Mouse (Mus musculus) monocyte, adult 5-6 weeks (primary cell): Measurements from ENCODE around the gene Dclk2. TPM values are rescaled to one million over a fixed set of nuclear protein-coding genes. Genes with fewer than 3 reads are reported as not detected.

Experiments used
- ATAC-seq: fragments of 153-309, 156-312 bp; replicated peaks from 2 replicates; pipeline ENCODE4 v1.8.0; 2017; ENCODE audit warnings: mild to moderate bottlenecking; ENCODE audit not compliant: low TSS enrichment, insufficient number of reproducible peaks, severe bottlenecking, poor library complexity, low FRiP score
- total RNA-seq: library from RNA; stranded (forward); fragments of 200-1000, 200-491, 200-594 nt; gene quantifications from 3 replicates; pipeline ENCODE4 v1.2.3, GENCODE M21; 2017

Gene Dclk2
- total RNA-seq, 1 experiment from 2014 or later, result 1.6 TPM

DNA sequence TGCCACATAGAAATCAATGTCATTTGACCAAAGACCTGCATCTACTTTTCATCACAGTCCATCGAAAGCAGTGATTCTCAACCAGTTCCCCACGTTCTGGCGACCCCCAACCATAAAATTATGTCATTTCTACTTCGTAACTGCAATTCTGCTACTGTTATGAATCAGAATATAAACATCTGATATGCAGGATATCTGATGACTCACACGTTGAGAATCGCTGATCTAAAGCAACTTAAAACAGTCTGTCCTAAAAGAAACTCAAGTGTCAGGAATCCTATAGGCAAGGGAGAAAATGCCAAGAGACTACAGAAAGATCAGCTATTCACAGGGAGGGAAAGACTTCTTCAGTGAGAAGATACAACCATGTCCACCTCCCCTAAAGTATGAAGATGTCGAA lies 69.5 kb downstream of the Dclk2 start:
- no peak for ATAC-seq

DNA sequence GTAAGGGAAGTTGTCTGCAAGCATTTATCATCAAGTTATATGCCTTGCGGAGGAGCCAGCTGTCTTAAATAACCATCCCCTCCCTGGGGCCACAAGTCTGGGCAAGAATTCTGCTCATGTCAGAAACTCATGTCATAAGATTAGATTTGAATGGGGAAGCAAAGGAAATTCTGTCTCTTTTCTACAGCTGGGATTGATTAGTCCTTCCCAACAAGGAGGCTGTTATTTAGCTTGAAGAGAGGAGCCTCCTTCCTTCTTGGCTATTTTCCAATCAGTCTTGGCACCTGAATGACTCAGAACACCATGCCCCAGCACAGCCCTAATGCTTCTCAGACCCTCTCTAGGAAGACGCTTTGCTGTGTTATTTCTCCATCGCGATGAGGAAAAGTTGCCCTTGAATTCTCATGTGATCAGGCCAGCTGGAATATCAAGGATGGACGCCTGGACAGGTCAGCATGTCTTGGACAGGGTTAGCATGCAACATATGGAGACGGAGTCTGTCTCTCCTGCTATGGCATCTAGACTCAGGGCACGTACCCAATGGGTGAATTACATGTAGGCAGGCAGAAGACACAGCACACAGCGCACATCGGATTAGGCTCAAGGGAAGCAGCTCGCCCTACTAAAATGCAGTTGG lies 70.1 kb downstream of the Dclk2 start:
- ATAC-seq, result no peak

DNA sequence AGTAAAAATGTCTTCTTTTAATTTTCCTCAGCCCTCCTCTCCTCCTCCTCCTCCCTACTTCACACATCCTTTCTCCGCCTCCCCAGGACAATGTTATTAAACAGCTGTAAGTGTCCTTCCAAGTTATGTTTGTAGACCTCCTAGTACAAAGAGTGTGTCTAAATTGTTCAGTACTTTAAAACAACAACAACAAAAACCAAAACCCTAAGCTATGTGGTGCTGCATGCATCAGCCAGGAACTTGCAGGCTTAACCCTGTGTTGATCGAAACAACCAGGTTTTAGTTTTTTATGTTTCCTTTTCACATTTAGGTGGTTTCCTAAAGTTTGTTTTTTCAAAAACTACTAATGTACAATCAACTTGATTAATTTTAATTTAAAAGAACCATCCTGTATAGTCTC lies 71.3 kb downstream of the Dclk2 start:
- ATAC-seq, result no peak

DNA sequence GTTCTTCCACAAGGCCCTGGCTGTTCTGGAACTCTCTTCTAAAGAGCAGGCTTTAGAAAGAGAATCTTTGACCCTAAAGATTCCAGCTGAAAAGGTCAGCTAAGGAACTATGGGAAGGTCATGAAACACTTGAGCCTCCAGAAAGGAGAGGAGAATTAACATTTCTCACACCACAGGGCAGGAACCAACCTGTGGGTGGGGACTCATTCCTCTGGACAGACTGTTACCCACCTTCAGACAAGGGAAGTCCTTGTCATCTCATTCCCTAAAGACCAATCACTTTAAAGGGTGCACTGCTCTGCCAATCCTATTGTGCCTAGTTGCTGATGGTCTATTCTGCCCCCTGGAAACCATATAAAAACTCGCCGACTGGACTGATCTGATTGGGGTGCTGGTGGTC lies 73.1 kb downstream of the Dclk2 start:
- no peak for ATAC-seq

DNA sequence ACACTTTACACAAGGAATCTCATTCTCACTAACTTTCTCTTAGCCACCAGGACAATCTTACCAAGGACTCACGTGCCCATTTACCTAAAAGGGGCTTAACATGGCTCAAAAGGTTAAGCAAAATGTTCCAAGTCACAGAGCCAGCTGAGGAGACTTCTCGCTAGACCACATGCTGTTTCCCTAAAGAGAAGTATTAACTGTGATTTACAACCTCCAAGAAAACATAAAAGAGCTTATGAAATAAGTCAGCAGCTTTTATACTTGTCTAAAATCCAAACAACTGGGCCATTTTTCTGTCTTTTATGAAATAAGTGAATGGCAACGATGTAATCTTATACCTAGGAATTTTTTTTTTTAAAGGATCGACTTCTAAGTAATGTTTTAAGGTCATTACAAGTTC lies 74.6 kb downstream of the Dclk2 start:
- no peak for ATAC-seq

DNA sequence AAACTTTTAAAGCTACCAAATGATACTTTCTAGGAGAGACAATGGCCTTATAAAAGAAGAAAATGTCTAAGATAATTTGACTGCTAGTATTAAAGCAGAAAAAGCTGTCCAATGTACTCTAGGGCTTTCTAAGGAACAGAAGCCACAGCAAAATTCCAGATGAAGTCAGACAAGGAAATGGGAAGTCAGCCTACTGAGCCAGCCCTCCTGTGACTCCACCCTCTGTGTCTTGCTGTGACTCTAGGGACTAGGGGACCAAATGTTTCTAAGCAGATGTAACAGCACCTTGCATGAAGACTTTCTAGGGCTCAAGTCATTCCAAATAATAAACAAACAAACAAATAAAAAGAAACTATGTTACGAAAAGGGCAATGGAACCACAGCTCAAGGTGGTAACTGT lies 75.1 kb downstream of the Dclk2 start:
- no peak for ATAC-seq

DNA sequence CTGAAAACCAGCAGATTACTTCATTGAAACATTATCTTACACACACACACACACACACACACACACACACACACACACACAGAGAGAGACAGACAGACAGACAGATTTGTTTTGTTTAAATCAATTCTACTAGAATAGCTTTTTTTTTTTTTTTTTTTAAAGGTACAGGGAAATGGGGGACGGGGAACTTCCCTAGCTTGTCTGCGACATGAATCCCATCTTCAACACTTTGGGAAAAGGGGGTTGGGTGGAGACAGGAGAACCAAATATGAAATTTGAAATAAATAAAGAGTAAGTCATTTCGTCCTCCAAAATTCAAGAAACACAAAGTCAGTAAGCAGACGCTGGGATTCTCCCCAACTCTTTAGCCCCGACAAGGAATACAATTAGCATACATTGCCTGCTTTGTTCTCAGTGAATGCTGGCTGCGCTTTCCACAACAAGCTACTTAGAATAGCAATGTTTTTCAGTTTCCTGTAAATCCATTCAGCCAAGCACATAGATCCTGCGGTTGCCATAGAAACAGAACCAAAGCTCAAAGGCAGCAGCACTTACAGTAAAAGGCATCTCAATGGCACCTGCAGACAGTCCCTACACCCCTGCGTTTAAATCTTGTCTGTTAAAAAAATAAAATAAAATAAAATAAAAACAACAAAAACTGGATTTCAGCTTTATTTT lies 75.7 kb downstream of the Dclk2 start:
- no peak for ATAC-seq

DNA sequence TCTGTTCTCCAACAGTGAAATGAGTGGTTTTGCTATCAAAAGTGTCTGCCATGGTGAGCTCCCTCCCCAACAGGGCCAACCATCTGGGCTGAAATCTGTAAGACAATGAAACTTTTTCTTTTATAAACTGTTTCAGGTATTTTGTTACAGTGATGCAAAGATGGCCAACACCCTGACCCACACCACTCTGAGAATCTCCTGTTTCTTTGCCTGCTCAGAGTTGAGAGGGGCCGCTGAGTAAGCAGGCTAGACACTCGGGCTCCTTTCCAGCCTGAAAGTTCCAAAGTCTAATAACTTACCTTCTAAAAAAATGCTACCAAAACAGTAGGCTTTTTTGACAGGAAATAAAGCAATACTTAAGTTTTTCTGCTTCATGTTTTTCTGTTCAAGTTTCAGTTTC lies 78.2 kb downstream of the Dclk2 start:
- no peak for ATAC-seq

DNA sequence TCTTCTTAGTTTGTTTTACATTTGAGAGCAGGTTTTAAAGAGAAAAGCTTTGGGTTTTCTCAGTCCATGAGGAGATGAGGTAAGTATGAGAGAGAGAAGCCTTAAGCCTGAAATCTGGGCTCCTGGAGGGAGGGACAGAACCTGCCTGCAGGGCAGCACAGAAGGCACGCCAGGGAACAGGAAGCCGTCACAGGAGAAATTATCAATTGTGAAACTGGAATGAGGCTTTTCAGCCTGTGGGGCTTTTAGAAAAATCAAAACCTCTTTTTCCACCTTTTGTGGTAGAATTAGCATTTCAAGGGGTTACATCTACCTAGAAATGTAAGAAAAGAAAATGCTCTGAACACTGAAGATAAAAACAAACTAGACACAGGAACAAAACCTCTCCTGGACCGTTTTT lies 81.0 kb downstream of the Dclk2 start:
- no peak for ATAC-seq

DNA sequence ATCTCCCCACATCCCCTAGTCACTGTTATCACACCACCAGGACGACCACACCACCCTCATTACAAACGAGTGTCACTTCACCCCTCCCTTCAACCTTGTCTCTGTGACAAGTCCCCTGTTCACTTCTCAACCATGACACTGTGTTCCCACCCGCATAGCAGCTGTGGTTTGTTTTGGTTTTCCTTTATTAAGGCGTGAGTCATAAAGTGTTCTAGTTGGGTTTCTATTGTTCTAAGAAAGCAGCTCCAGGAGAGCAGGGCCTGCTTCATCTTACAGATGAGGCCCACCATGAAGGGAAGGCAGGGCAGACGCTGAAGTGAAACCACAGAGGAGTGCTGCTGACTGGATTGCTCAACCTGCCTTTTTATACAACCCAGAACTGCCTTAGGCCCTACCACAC lies 83.3 kb downstream of the Dclk2 start:
- no peak for ATAC-seq

DNA sequence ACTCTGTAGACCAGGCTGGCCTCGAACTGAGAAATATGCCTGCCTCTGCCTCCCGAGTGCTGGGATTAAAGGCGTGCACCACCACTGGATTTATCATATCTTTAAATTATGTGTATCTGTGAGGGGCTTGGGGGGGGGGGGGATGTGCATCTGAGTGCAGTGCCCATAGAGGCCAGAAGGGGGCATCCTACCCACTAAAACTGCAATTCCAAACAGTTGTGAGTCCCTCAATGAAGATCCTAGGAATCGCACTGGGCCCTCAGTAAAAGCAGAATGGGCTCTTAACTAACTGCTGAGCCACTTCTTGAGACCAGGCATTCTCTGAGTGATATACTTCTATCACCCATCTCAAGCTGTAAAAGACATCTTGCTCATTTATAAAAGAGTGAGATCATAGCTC lies 85.5 kb downstream of the Dclk2 start:
- ATAC-seq, result no peak

DNA sequence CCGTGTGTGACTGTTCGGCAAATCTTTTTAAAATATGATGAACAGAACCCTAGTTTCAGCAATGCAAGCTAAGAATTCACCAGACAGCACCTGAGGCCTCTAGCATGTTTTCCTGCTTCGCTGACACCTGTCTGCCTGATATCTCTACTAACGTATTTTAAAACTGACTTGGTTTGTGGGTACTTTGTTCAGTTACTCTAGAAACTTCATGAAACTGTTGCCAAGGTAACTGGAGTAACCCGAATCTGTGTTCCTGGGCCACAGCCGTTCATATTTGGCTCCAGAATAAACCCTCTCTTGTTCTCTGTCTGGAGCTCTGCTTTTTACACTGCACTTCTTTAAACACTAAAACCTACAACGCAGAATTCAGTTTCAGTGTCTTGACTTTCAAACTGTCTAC lies 86.3 kb downstream of the Dclk2 start:
- no peak for ATAC-seq

DNA sequence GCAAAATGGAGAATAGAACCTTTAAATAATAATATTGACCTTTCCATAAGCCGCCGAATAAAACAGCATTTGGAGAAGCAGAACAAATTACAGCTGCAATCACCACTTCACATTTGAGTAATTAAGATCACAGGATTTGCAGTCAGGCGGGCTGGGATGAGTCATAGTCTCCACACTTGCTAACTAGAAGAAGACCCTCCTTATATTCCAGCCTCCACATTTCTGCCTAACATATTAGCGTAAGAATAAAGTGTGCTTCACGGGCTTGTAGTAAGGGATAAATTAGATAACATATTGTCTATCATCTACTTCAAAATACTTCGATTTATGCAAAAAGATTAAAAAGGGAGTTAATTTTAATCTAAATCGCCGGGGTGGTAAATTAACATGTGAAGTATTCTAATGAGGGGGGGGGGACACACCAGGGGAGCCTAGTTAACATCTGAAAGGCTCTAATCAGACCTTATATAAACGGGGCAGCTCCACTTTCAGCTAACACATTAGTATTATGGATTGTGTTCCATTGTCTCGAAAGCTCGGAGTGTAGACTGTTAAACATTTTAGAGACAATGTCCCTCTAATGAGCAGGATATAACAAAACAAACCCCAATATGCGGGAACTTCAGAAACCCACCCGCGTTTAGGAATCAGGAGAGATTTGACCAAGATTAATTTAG lies 87.9 kb downstream of the Dclk2 start:
- no peak for ATAC-seq

DNA sequence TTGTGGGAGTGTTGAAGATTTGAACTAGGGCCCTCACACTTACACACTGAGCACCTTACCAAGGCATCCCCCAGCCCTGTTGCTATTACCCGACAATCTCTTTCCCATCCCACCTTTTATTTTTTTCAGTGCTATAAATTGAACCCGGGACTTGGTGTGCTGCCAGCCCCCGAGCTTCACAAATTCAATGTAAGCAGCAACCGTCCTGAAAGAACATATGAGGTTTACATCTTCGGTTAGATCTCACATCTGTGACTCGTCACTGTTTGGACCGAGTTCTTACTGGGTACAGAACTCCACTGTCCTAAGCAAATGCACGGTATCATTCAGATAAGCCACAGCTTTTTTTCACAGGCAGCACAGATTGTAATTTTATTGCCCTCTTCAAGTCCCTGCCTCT lies 88.5 kb downstream of the Dclk2 start:
- ATAC-seq, result no peak

DNA sequence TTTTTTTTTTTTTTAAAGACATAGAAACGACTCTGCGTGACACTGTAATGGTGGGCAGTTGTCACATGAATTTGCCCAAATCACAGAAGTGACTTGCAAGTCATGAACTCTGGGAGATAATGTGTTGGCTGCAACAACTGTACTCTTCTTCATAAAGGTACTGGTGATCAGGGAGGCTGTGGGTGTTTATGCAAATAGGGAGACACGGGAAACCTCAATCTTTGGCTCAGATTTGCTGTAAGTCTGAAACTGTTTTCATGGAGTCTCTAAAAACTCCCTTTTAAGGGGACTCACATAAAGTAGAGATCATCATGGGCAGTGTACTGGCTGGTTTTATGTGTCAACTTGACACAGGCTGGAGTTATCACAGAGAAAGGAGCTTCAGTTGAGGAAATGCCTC lies 93.1 kb downstream of the Dclk2 start:
- ATAC-seq, result no peak

DNA sequence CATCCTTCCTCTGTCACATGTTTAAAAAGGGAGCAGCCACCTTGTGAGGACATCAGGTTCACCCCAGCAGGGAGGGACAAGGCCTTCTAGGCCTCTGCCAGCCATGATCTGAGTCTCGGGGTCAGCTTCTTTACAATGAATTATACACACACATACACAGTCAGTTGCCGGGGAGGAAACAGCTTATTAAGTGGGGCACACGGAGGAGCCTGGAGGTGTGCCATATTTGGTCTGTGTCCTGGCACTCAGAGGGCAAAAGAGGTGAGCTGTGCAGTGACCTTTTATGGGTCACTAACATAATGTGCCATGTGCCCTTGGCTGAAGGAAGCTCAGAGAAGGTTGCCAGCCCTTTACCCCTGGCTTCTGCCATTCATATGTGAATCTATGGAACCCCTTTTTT lies 99.3 kb downstream of the Dclk2 start:
- ATAC-seq, result no peak

DNA sequence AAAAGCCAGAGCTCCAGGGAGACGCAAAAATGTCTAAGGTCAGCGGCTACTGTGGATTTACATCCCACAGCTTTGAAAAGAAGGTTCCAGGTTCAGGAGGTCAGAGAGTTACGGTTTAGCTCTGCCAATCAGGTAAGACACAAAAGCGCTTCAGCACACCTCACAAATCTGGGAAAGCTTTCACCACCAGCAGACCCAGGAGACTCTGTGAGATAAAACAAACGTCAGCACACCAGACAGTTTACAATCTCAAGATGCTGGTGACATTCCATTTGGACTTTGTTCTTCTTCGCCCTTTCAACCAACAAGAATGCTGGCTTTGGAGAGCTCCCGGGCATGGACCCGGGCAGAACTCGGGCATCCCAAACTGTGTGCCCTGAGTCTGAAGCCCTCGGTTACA lies 100.3 kb downstream of the Dclk2 start:
- no peak for ATAC-seq

DNA sequence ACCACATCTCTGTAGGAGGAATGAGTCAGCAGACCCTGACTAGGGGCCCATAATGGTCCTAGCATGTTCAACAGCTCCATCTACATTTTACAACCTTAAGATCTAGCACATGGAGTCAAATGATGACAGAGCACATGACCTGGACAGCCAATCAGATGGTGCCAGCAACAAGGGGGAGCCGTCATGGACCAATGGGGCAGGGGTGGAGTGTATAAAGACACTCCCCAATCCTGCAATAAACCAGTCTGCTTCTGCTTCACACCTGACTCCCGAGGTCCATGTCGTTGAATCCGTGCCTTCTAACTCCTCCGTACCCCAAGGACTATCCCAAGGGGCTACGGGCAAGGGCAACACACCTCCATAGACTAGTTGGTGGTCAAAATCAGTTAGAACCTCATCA lies 101.3 kb downstream of the Dclk2 start:
- no peak for ATAC-seq

DNA sequence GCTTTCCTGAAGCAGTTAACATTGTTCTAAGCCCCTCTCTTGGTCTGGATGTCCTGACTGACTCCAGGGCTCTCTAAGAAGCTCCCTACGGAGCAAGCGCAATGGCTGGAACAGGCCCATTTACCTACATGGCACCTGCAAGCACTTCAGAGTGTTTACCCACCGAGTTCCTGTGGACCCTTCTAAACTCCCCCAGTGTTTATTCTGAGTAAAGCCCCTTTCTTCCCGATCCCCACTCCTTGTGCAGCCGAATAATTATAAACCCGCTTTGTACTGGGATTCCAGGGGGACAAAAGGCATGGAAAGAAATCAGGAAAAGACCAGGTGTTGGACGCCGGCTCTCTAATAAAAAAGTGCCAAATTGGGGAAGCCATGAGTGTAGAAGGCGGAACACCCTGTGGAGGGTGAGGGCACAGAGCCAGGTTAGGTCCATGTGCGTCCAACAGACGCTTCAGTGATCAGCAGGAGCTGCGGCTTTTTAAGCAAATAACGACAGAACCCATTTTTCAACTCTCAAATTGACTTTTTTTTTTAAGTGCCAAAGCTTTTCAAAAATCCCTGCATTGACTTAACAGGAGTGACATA lies 102.6 kb downstream of the Dclk2 start:
- ATAC-seq, result no peak

DNA sequence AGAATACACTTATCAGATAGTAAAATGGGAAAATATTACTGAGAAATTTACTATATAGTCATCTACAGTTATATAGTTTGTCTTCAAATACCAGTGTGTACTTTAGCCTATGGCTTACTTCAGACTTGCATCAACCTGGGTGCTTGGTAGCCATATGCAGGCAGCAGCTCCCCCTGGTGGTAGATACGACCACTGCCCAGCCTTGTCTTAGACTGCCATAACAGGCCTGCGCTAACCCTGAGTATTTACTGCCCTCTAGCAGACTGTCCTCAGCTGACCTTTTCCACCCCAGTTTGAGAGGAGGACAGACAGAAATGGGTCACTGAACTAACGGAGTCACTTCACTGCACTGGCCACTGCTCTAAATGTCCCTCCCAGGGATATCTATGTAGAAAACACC lies 108.0 kb downstream of the Dclk2 start:
- ATAC-seq, result peak; percentile 80
